Mouse (Mus musculus) forebrain, embryonic 10.5 days (tissue): Measurements from ENCODE around the gene Kif16b. TPM values are rescaled to one million over a fixed set of nuclear protein-coding genes. Genes with fewer than 3 reads are reported as not detected.
"Not testable (repeated sequence)": the region's sequence is repeated elsewhere in the genome, so short reads cannot be mapped to it uniquely, and the experiment has no call there.

ENCODE experiments used
- DNase-seq: peaks from one replicate; pipeline ENCODE4 v3.0.0-alpha.2; 2017; ENCODE audit warnings: low spot score; ENCODE audit errors: extremely low spot score
- H3K27ac ChIP-seq: fragments of 300-500 bp; sonication (generic); 2 replicates; pipeline ENCODE4 v1.5.1; 2016; ENCODE audit warnings: mild to moderate bottlenecking
- H3K27me3 ChIP-seq: fragments of 300-500 bp; sonication (generic); 2 replicates; pipeline ENCODE4 v1.6.1; 2016; ENCODE audit warnings: mild to moderate bottlenecking; ENCODE audit not compliant: poor library complexity, severe bottlenecking
- H3K36me3 ChIP-seq: fragments of 300-500 bp; sonication (generic); replicated peaks from 2 replicates; pipeline ENCODE4 v1.6.1; 2016; ENCODE audit warnings: mild to moderate bottlenecking, moderate library complexity
- H3K4me1 ChIP-seq: fragments of 300-500 bp; sonication (generic); 2 replicates; pipeline ENCODE4 v1.6.1; 2016
- H3K4me3 ChIP-seq: fragments of 300-500 bp; sonication (generic); 2 replicates; pipeline ENCODE4 v1.5.1; 2016; ENCODE audit warnings: mild to moderate bottlenecking, moderate library complexity
- H3K9me3 ChIP-seq: fragments of 300-500 bp; sonication (generic); 2 replicates; pipeline ENCODE4 v1.6.1; 2016; ENCODE audit warnings: mild to moderate bottlenecking, moderate library complexity
- WGBS: fragments of 180-500 bp; shearing (Covaris S2); methylation state at CpG from one replicate; pipeline ENCODE4 v1.1.7; 2016; 5-methylcytosine and 5-hydroxymethylcytosine counted together
- polyA plus RNA-seq: library from polyadenylated mRNA; unstranded; fragments of >200 nt; fragmentation: Nextera tagmentation; extraction: Ambion mirVana; gene quantifications from 2 replicates; pipeline ENCODE4 v1.2.1, GENCODE M21; 2016

The Kif16b gene
- polyA plus RNA-seq, 1 experiment from 2014 or later: 8.5 TPM

GRCm38 (mm10) chr2:142584851-142585737, 316.2 kb downstream of the Kif16b start:
- H3K27me3 ChIP-seq: peaks cover 81% of the 10 kb centered on the region
- no peaks in the 10 kb centered on the region for H3K36me3 ChIP-seq
- no peak overlapping the region for H3K27ac ChIP-seq
- peaks cover 35% of the 10 kb centered on the region for H3K4me1 ChIP-seq
- no peaks in the 10 kb centered on the region for H3K9me3 ChIP-seq
- WGBS: 83% methylated on average over 11 of the region's 11 CpGs
- no peak overlapping the region for H3K4me3 ChIP-seq
- no peak for DNase-seq

GRCm38 (mm10) chr2:142580449-142580848, 320.9 kb downstream of the Kif16b start:
- Histone ChIP-seq H3K27ac (no peak overlapping the region), H3K9me3 (no peaks in the 10 kb centered on the region), H3K4me3 (no peak overlapping the region), H3K27me3 (peaks cover 50% of the 10 kb centered on the region), H3K4me1 (peaks cover 10% of the 10 kb centered on the region; the same call in 1 of the 2 replicates), H3K36me3 (no peaks in the 10 kb centered on the region)
- no peak for DNase-seq

- not testable (repeated sequence) for H3K27ac ChIP-seq, H3K36me3 ChIP-seq, H3K4me3 ChIP-seq, H3K9me3 ChIP-seq, H3K4me1 ChIP-seq, DNase-seq
- H3K27me3 ChIP-seq: peaks cover 20% of the 10 kb centered on the region
- 72% methylated on average over 9 of the region's 9 CpGs for WGBS
Observed at GRCm38 (mm10) chr2:142577414-142577813, 323.9 kb downstream of the Kif16b start.

GRCm38 (mm10) chr2:142569771-142570170, 331.6 kb downstream of the Kif16b start:
- no peak for DNase-seq
- 70% methylated on average over 8 of the region's 8 CpGs for WGBS
- Histone ChIP-seq H3K4me1 (no peaks in the 10 kb centered on the region; the same call in 1 of the 2 replicates), H3K36me3 (no peaks in the 10 kb centered on the region), H3K27ac (no peak overlapping the region), H3K27me3 (peaks cover 5% of the 10 kb centered on the region; the same call in 1 of the 2 replicates), H3K4me3 (no peak overlapping the region), H3K9me3 (no peaks in the 10 kb centered on the region)

Other genes with a start within 250 kb of the Kif16b start
- gene Snrpb2, start 161.5 kb upstream of the Kif16b start, polyA plus RNA-seq: 102 and 106 TPM in 2 replicates
- 0.15 and 0.27 TPM in 2 replicates for gene Otor, start 176.9 kb upstream of the Kif16b start, polyA plus RNA-seq